Mouse (Mus musculus) small intestine, adult 2 months (tissue): ENCODE measurements at regions not wholly inside any gene's neighbourhood (a gene's known extent, or its start where the extent isn't known, plus 50 kb on each side); places are given as distances from the start of the nearest gene placed in this dataset.

Experiments
- H3K27ac ChIP-seq: fragments of 200-500 bp; 2 replicates; pipeline ENCODE4 v1.5.1; 2012; ENCODE audit warnings: low read depth, low read length, control low read depth, inconsistent platforms; ENCODE audit not compliant: insufficient read depth
- H3K27me3 ChIP-seq: fragments of 200-500 bp; 2 replicates; pipeline ENCODE4 v1.6.1; 2012; ENCODE audit warnings: mild to moderate bottlenecking, moderate library complexity, low read length, inconsistent platforms; ENCODE audit not compliant: control insufficient read depth, insufficient read depth
- H3K36me3 ChIP-seq: fragments of 200-500 bp; 2 replicates; pipeline ENCODE4 v1.6.1; 2012; ENCODE audit warnings: mild to moderate bottlenecking, low read length, control low read depth, inconsistent platforms; ENCODE audit not compliant: control insufficient read depth, insufficient read depth
- H3K4me1 ChIP-seq: fragments of 200-500 bp; 2 replicates; pipeline ENCODE4 v1.6.1; 2012; ENCODE audit warnings: low read length, inconsistent platforms, mixed read lengths; ENCODE audit not compliant: control insufficient read depth, insufficient read depth, insufficient read length
- H3K4me3 ChIP-seq: fragments of 200-500 bp; 2 replicates; pipeline ENCODE4 v1.5.1; 2012; ENCODE audit warnings: low read depth, mild to moderate bottlenecking, control low read depth, inconsistent platforms, low read length, moderate library complexity
- CTCF ChIP-seq: fragments of 200-500 bp; IDR thresholded peaks from 2 replicates; pipeline ENCODE4 v1.5.1; 2012; ENCODE audit warnings: low read depth, mild to moderate bottlenecking, control low read depth, inconsistent platforms, low read length, moderate library complexity, mixed read lengths; ENCODE audit not compliant: insufficient replicate concordance, insufficient read length; ENCODE audit errors: extremely low read depth
- POLR2A ChIP-seq: fragments of 200-500 bp; IDR thresholded peaks from 2 replicates; pipeline ENCODE4 v1.6.1; 2012; ENCODE audit warnings: low read depth, mild to moderate bottlenecking, control low read depth, inconsistent platforms, low read length, moderate library complexity
- WGBS: fragments of 180-500 bp; shearing (Covaris S2); methylation state at CpG from one replicate; pipeline ENCODE4 v1.1.7; 2018; 5-methylcytosine and 5-hydroxymethylcytosine counted together

DNA sequence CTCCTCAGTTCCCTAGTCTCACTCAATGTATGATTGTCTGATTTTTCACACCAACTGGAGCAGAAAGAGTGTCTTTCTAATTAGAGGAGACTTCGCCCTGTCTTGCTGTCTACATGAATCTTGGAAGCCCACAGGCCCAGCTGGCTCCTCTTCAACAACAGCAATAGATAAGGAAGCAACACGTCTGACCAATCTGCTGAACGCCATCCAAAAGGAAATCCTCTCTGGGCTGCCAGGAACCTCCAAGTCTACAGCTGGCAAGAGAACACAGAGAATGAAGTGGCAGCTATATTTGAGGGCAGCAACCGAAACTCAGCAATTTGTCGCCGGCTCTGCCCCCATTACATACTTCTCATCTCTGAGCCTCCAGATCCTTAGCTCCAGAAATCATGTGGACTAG lies 785.1 kb upstream of the A1bg start:
- peaks cover 7% of the 10 kb centered on the region; the same call in 1 of the 2 replicates for H3K4me1 ChIP-seq
- 14% methylated on average over 6 of the region's 6 CpGs for WGBS

DNA sequence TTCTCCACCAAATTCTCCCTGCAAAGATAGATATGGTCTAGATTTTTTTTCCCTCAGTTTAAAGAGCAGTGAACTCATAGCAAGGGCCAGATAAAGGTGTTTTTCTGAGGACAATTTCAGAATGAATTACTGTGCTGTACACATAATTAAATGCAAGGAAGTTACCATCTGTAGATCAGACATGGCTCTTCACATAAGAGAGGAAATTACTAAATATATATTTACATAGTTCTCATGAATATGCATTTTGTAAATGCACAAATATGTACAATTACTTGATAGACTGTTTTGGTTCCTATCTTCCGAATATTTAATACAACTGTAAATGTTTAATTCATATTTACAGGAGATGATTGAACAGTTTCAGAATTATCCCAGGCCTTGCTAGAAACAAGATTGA lies 769.9 kb upstream of the A1bg start:
- 84% methylated on average over 1 of the region's 1 CpGs for WGBS
- TF ChIP-seq POLR2A (no peak), CTCF (no peak)
- H3K27ac ChIP-seq: no peak overlapping the region
- H3K4me3 ChIP-seq: no peak overlapping the region
- no peaks in the 10 kb centered on the region for H3K36me3 ChIP-seq
- H3K4me1 ChIP-seq: no peaks in the 10 kb centered on the region
- no peaks in the 10 kb centered on the region for H3K27me3 ChIP-seq

More for the DNA sequence above, 785.1 kb upstream of the A1bg start:
- H3K27ac ChIP-seq: no peak overlapping the region
- TF ChIP-seq POLR2A: no peak
- TF ChIP-seq CTCF: no peak
- H3K4me3 ChIP-seq: no peak overlapping the region
- no peaks in the 10 kb centered on the region for H3K36me3 ChIP-seq
- H3K27me3 ChIP-seq: no peaks in the 10 kb centered on the region

- H3K4me3 ChIP-seq: no peak overlapping the region
- H3K36me3 ChIP-seq: no peaks in the 10 kb centered on the region
- no peak overlapping the region for H3K27ac ChIP-seq
- no peak for TF ChIP-seq POLR2A
- TF ChIP-seq CTCF: no peak
- 91% methylated on average over 13 of the region's 13 CpGs for WGBS
- H3K4me1 ChIP-seq: no peaks in the 10 kb centered on the region
- H3K27me3 ChIP-seq: no peaks in the 10 kb centered on the region
Measured at GRCm38 (mm10) chr15:61690425-61690824, 767.6 kb upstream of the A1bg start.

- no peaks in the 10 kb centered on the region for H3K36me3 ChIP-seq
- no peak overlapping the region for H3K4me3 ChIP-seq
- 87% methylated on average over 12 of the region's 12 CpGs for WGBS
- no peaks in the 10 kb centered on the region for H3K4me1 ChIP-seq
- H3K27ac ChIP-seq: no peak overlapping the region
- TF ChIP-seq POLR2A: no peak
- no peak for TF ChIP-seq CTCF
- no peaks in the 10 kb centered on the region for H3K27me3 ChIP-seq
Measured at GRCm38 (mm10) chr15:61689776-61690397, 767.1 kb upstream of the A1bg start.

GRCm38 (mm10) chr15:61682968-61683367 lies 760.2 kb upstream of the A1bg start:
- H3K4me1 ChIP-seq: no peaks in the 10 kb centered on the region
- TF ChIP-seq POLR2A (no peak), CTCF (no peak)
- WGBS: 90% methylated on average over 4 of the region's 4 CpGs
- H3K27ac ChIP-seq: no peak overlapping the region
- no peaks in the 10 kb centered on the region for H3K36me3 ChIP-seq
- H3K4me3 ChIP-seq: no peak overlapping the region
- no peaks in the 10 kb centered on the region for H3K27me3 ChIP-seq

DNA sequence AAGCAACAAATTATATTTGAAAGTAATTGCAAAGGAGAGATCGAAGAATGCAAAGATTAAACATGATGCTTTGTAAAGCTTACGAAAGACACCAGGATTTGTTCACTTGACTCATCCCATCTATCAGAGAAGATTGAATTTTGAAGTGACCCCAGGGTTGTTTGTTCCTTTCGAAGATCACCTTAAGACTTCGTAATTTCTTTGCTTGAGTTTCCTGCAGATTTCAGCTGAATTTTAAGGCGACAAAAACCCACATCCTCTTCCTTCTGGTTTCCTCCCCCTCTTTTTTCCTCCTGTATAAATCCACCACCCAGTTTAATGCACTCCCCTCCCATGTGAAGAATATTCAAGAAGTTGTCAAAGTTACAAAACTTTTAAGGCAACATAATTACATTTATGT lies 747.7 kb upstream of the A1bg start:
- 83% methylated on average over 5 of the region's 5 CpGs for WGBS
- H3K27me3 ChIP-seq: no peaks in the 10 kb centered on the region
- H3K36me3 ChIP-seq: no peaks in the 10 kb centered on the region
- H3K4me1 ChIP-seq: no peaks in the 10 kb centered on the region
- TF ChIP-seq CTCF (no peak), POLR2A (no peak)
- H3K27ac ChIP-seq: no peak overlapping the region
- no peak overlapping the region for H3K4me3 ChIP-seq

DNA sequence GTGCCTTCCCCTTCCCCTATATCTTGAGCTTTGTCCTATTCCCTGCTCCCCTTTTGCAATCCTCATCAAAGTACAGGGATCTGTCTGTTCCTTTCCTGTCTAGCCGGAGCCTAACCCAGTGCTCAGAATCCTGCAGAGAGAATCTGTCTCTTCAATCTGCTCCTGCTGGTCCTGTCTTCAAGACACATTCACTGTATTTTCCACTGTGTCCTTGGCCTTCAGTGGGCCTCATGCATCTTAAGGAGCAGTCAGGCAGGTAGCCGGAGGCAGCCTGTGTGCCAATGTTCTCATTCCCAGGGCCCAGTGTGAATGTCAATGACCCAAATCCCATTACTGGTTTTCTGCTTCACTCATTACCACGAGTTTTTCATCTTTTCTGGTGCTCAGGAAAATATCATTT lies 737.8 kb upstream of the A1bg start:
- 72% methylated on average over 3 of the region's 3 CpGs for WGBS
- TF ChIP-seq POLR2A (no peak), CTCF (no peak)

More for the DNA sequence above, 737.8 kb upstream of the A1bg start:
- Histone ChIP-seq H3K27me3 (no peaks in the 10 kb centered on the region), H3K36me3 (no peaks in the 10 kb centered on the region), H3K4me1 (no peaks in the 10 kb centered on the region), H3K27ac (no peak overlapping the region), H3K4me3 (no peak overlapping the region)
